Mouse (Mus musculus) embryonic facial prominence, embryonic 14.5 days (tissue): ENCODE measurements around the gene Vash2. TPM values are rescaled to one million over a fixed set of nuclear protein-coding genes. Genes with fewer than 3 reads are reported as not detected.
"Not testable (repeated sequence)": the region's sequence is repeated elsewhere in the genome, so short reads cannot be mapped to it uniquely, and the experiment has no call there.

Experiments
- ATAC-seq: fragments of 200-750 bp; cut with Nextera tagmentation; 2 replicates; pipeline ENCODE4 v1.8.0; 2017; ENCODE audit warnings: low read depth, moderate number of reproducible peaks, moderate TSS enrichment
- DNase-seq: peaks from one replicate; pipeline ENCODE4 v3.0.0-alpha.2; 2015; ENCODE audit warnings: low spot score
- H3K27ac ChIP-seq: fragments of 300-500 bp; sonication (generic); replicated peaks from 2 replicates; pipeline ENCODE4 v1.5.1; 2014; ENCODE audit warnings: low read depth, mild to moderate bottlenecking, low read length, moderate library complexity
- H3K27me3 ChIP-seq: fragments of 300-500 bp; sonication (generic); replicated peaks from 2 replicates; pipeline ENCODE4 v1.6.1; 2014; ENCODE audit warnings: low read length; ENCODE audit not compliant: control insufficient read depth, insufficient read depth
- H3K36me3 ChIP-seq: fragments of 300-500 bp; sonication (generic); 2 replicates; pipeline ENCODE4 v1.6.1; 2014; ENCODE audit warnings: low read length, mixed read lengths; ENCODE audit not compliant: control insufficient read depth, insufficient read depth
- H3K4me1 ChIP-seq: fragments of 300-500 bp; sonication (generic); 2 replicates; pipeline ENCODE4 v1.6.1; 2014; ENCODE audit warnings: antibody characterized with exemption, low read length; ENCODE audit not compliant: control insufficient read depth, insufficient read depth
- H3K4me2 ChIP-seq: fragments of 300-500 bp; sonication (generic); 2 replicates; pipeline ENCODE4 v1.6.1; 2014; ENCODE audit warnings: low read depth, mild to moderate bottlenecking, low read length, moderate library complexity, mixed read lengths
- H3K4me3 ChIP-seq: fragments of 300-500 bp; sonication (generic); 2 replicates; pipeline ENCODE4 v1.5.1; 2014; ENCODE audit warnings: low read depth, mild to moderate bottlenecking, low read length
- H3K9ac ChIP-seq: fragments of 300-500 bp; sonication (generic); 2 replicates; pipeline ENCODE4 v1.6.1; 2014; ENCODE audit warnings: low read depth, mild to moderate bottlenecking, low read length, moderate library complexity, mixed read lengths
- H3K9me3 ChIP-seq: fragments of 300-500 bp; sonication (generic); 2 replicates; pipeline ENCODE4 v1.6.1; 2016; ENCODE audit warnings: low read length; ENCODE audit not compliant: control insufficient read depth
- WGBS: fragments of 180-500 bp; shearing (Covaris S2); extraction: QIAGEN DNeasy Blood & Tissue Kit; methylation state at CpG from one replicate; pipeline ENCODE4 v1.1.7; 2014; 5-methylcytosine and 5-hydroxymethylcytosine counted together
- polyA plus RNA-seq: library from polyadenylated mRNA; unstranded; fragments of >200 nt; fragmentation: Nextera tagmentation; extraction: Ambion mirVana; gene quantifications from 2 replicates; pipeline ENCODE4 v1.2.1, GENCODE M21; 2014

Vash2 gene
- polyA plus RNA-seq, 1 experiment from 2014 or later, result 66.4 TPM

- H3K4me3 ChIP-seq, result no peak overlapping the region
- 92% methylated on average over 3 of the region's 3 CpGs for WGBS
- DNase-seq, result no peak
- peaks cover 9% of the 10 kb centered on the region for H3K4me1 ChIP-seq
- no peaks in the 10 kb centered on the region for H3K36me3 ChIP-seq
- H3K9me3 ChIP-seq, result no peaks in the 10 kb centered on the region
- H3K9ac ChIP-seq, result no peak overlapping the region
- ATAC-seq, result no peak
- peak overlapping the region; percentile 61 for H3K4me2 ChIP-seq
- H3K27ac ChIP-seq, result no peak overlapping the region
- no peaks in the 10 kb centered on the region for H3K27me3 ChIP-seq
These were observed 51.8 kb downstream of the Vash2 start for GRCm38 (mm10) chr1:190927311-190927710.

GRCm38 (mm10) chr1:190924812-190925211, 54.3 kb downstream of the Vash2 start, which contains the start of gene Angel2:
Gene Angel2 (plus strand): TSS chr1:190925112.
- ATAC-seq, H3K9ac ChIP-seq, H3K9me3 ChIP-seq, H3K4me3 ChIP-seq, H3K36me3 ChIP-seq, DNase-seq, H3K27me3 ChIP-seq, H3K4me2 ChIP-seq, H3K27ac ChIP-seq, H3K4me1 ChIP-seq: not testable (repeated sequence)
- WGBS, result 65% methylated on average over 3 of the region's 3 CpGs

- no peak overlapping the region for H3K27ac ChIP-seq
- no peak overlapping the region for H3K4me2 ChIP-seq
- WGBS, result 68% methylated on average over 8 of the region's 8 CpGs
- no peaks in the 10 kb centered on the region for H3K27me3 ChIP-seq
- H3K4me1 ChIP-seq, result no peaks in the 10 kb centered on the region
- no peak overlapping the region for H3K4me3 ChIP-seq
- no peak for ATAC-seq
- no peaks in the 10 kb centered on the region for H3K9me3 ChIP-seq
- DNase-seq, result no peak
- no peak overlapping the region for H3K9ac ChIP-seq
- no peaks in the 10 kb centered on the region for H3K36me3 ChIP-seq
These were observed 59.2 kb downstream of the Vash2 start for GRCm38 (mm10) chr1:190919725-190920469.

DNA sequence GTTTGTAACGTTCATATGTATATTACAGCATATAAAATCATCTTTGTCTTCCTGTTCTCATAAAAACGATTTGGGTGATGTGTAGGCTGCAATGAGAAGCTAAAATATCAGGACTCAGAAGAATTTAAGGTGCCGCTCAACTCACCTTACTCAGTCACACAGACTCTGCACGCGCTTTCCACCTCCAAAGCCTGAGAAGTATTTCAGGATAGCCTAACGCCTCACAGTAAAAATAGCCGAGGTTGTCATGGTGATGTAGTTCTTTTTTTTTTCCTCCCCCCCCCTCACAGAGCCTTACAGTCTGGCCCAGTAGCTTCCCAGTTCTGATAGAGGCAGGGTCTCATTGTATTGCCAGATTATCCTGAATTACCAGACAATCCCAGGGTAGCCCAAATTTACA, 60.2 kb downstream of the Vash2 start:
- no peak overlapping the region for H3K4me3 ChIP-seq
- H3K9me3 ChIP-seq, result no peaks in the 10 kb centered on the region
- no peaks in the 10 kb centered on the region for H3K36me3 ChIP-seq
- no peak overlapping the region for H3K4me2 ChIP-seq
- no peak for ATAC-seq
- H3K4me1 ChIP-seq, result no peaks in the 10 kb centered on the region
- no peak overlapping the region for H3K9ac ChIP-seq
- WGBS, result 64% methylated on average over 7 of the region's 7 CpGs
- no peak overlapping the region for H3K27ac ChIP-seq
- DNase-seq, result no peak
- no peaks in the 10 kb centered on the region for H3K27me3 ChIP-seq

- H3K9me3 ChIP-seq, result no peaks in the 10 kb centered on the region
- no peak for ATAC-seq
- WGBS, result 50% methylated on average over 1 of the region's 1 CpGs
- no peaks in the 10 kb centered on the region for H3K36me3 ChIP-seq
- peaks cover 10% of the 10 kb centered on the region for H3K4me1 ChIP-seq
- H3K4me3 ChIP-seq, result no peak overlapping the region
- H3K9ac ChIP-seq, result no peak overlapping the region
- DNase-seq, result no peak
- no peak overlapping the region for H3K27ac ChIP-seq
- no peaks in the 10 kb centered on the region for H3K27me3 ChIP-seq
- no peak overlapping the region for H3K4me2 ChIP-seq
These were observed 66.5 kb downstream of the Vash2 start for GRCm38 (mm10) chr1:190912623-190913022.

GRCm38 (mm10) chr1:190911415-190912123, 67.5 kb downstream of the Vash2 start, which contains the start of gene Rps6kc1:
Gene Rps6kc1 (minus strand): TSS chr1:190911770.
- Histone ChIP-seq H3K9me3 (no peaks in the 10 kb centered on the region), H3K4me2 (peak within 1 kb of the TSS; percentile 89), H3K9ac (peak within 1 kb of the TSS; percentile 85), H3K27ac (peak within 1 kb of the TSS; percentile 71; the same call in 1 of the 2 replicates), H3K4me3 (peak within 1 kb of the TSS; percentile 74), H3K36me3 (no peaks in the 10 kb centered on the region), H3K27me3 (no peaks in the 10 kb centered on the region), H3K4me1 (peaks cover 10% of the 10 kb centered on the region)
- WGBS, result under 1% methylated on average over 36 of the region's 47 CpGs
- ATAC-seq (peak; percentile 95), DNase-seq (peak; percentile 90)

GRCm38 (mm10) chr1:190910836-190911235, 68.3 kb downstream of the Vash2 start:
- Histone ChIP-seq H3K27ac (no peak overlapping the region), H3K9ac (peak overlapping the region; percentile 85), H3K4me3 (peak overlapping the region; percentile 74), H3K4me2 (peak overlapping the region; percentile 89), H3K36me3 (no peaks in the 10 kb centered on the region), H3K4me1 (peaks cover 10% of the 10 kb centered on the region), H3K27me3 (no peaks in the 10 kb centered on the region), H3K9me3 (no peaks in the 10 kb centered on the region)
- 0 out of 2 replicates have a peak, but pooled peaks have one; percentile 5 for ATAC-seq
- DNase-seq, result no peak
- 80% methylated on average over 6 of the region's 6 CpGs for WGBS

DNA sequence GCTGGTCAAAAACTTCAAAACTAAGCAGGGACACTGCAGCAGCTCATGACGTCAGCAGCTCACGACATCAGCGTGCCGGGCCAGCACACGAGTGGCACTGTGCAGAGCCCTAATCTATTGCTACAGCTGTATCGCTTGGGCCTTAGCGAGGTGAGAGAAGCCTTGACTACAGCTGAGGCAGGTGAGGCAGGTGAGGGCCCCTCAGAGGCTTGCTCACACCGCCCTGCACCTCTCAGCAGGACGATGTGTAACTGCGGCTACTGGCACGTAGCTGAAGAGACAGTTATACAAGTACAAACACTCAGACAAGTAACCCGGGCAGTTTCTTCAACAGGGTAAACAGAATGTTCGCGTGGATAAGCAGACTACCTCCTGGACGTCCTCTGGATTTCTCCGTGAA, 74.4 kb downstream of the Vash2 start:
- Histone ChIP-seq H3K9me3 (no peaks in the 10 kb centered on the region), H3K36me3 (peaks cover 11% of the 10 kb centered on the region), H3K4me2 (no peak overlapping the region), H3K27ac (no peak overlapping the region), H3K4me1 (no peaks in the 10 kb centered on the region), H3K27me3 (no peaks in the 10 kb centered on the region), H3K9ac (no peak overlapping the region), H3K4me3 (no peak overlapping the region)
- DNase-seq (no peak), ATAC-seq (no peak)
- 88% methylated on average over 16 of the region's 16 CpGs for WGBS
